In genomic region chr1:133057345-133058034, GRCm38 (mm10) we compare ENCODE assay signal across 10 mouse cellular contexts. TPM values are rescaled to one million over a fixed set of nuclear protein-coding genes. Genes with fewer than 3 reads are reported as not detected.
DNase-seq lines count a peak whose midpoint lies in the region; ATAC-seq lines count a peak whose summit lies in the region.
"Had no signal": no experiment of that assay in that cellular context is flagged by ENCODE, and none has a peak within 500 bp of the region (broad histone marks: within the 10 kb centered on the region; RNA-seq: fewer than 3 reads in every experiment).

No protein-coding gene starts in this region.

- peak overlapping the region; percentile 35; the same call in 1 of the 2 replicates for H3K27ac ChIP-seq in hindbrain, embryonic 10.5 days
- H3K27ac ChIP-seq in hindbrain, embryonic 12.5 days, result no peak overlapping the region
- H3K27ac ChIP-seq in hindbrain, embryonic 14.5 days, result no peak overlapping the region

- no peaks in the 10 kb centered on the region for H3K27me3 ChIP-seq in hindbrain, embryonic 10.5 days (ENCODE audit: insufficient read depth, poor library complexity, severe bottlenecking)
- no peaks in the 10 kb centered on the region for H3K27me3 ChIP-seq in hindbrain, embryonic 12.5 days
- H3K27me3 ChIP-seq in hindbrain, embryonic 14.5 days (ENCODE audit: control insufficient read depth, insufficient read depth, low read length), result no peaks in the 10 kb centered on the region

- H3K4me1 ChIP-seq in hindbrain, embryonic 10.5 days (replicated peaks), result peaks cover 61% of the 10 kb centered on the region
- H3K4me1 ChIP-seq in hindbrain, embryonic 12.5 days, result peaks cover 31% of the 10 kb centered on the region
- peaks cover 21% of the 10 kb centered on the region for H3K4me1 ChIP-seq in hindbrain, embryonic 14.5 days (replicated peaks; ENCODE audit: control insufficient read depth, insufficient read depth, low read length)

- no peak overlapping the region for H3K4me3 ChIP-seq in hindbrain, embryonic 10.5 days
- no peak overlapping the region for H3K4me3 ChIP-seq in hindbrain, embryonic 12.5 days
- no peak overlapping the region for H3K4me3 ChIP-seq in hindbrain, embryonic 14.5 days (replicated peaks; ENCODE audit: low read length)

- ATAC-seq in hindbrain, embryonic 12.5 days (ENCODE audit: low FRiP score), result no peak
- peak; percentile 46; the same call in 1 of the 2 replicates for ATAC-seq in hindbrain, embryonic 14.5 days (ENCODE audit: low FRiP score)

- H3K36me3 ChIP-seq in hindbrain, embryonic 10.5 days, result peaks cover 26% of the 10 kb centered on the region
- H3K36me3 ChIP-seq in hindbrain, embryonic 12.5 days, result peaks cover 10% of the 10 kb centered on the region; the same call in 1 of the 2 replicates
- peaks cover 6% of the 10 kb centered on the region; the same call in 1 of the 2 replicates for H3K36me3 ChIP-seq in hindbrain, embryonic 14.5 days (replicated peaks; ENCODE audit: control insufficient read depth, insufficient read depth)

- no peaks in the 10 kb centered on the region for H3K9me3 ChIP-seq in hindbrain, embryonic 10.5 days
- no peaks in the 10 kb centered on the region for H3K9me3 ChIP-seq in hindbrain, embryonic 12.5 days (replicated peaks)
- no peaks in the 10 kb centered on the region for H3K9me3 ChIP-seq in hindbrain, embryonic 14.5 days (ENCODE audit: control insufficient read depth, low read length)

- DNase-seq in hindbrain, embryonic 10.5 days (ENCODE audit: low spot score), result no peak
- peak; percentile 44 for DNase-seq in 3134 (ENCODE audit: extremely low read depth, insufficient read length, low spot score)
- peak; percentile 74 for DNase-seq in adrenal gland, adult 8-10 months
- no peak for DNase-seq in hindbrain, embryonic 14.5 days (ENCODE audit: low spot score)
- no peak for DNase-seq in testis, postnatal 14 days (ENCODE audit: low spot score)
- no peak for DNase-seq in cerebellum, adult 8-10 months
- no peak for DNase-seq in gastrocnemius, adult 18-20 months (ENCODE audit: low spot score)
- DNase-seq: liver; thymus, postnatal 25 days had no signal

- no peak overlapping the region for H3K4me2 ChIP-seq in hindbrain, embryonic 12.5 days (replicated peaks)
- no peak overlapping the region for H3K4me2 ChIP-seq in hindbrain, embryonic 14.5 days (replicated peaks)

- H3K9ac ChIP-seq in hindbrain, embryonic 12.5 days, result no peak overlapping the region
- H3K9ac ChIP-seq in hindbrain, embryonic 14.5 days, result no peak overlapping the region

- WGBS in hindbrain, embryonic 10.5 days, result 79% methylated on average over 7 of the region's 7 CpGs
- 69% methylated on average over 7 of the region's 7 CpGs for WGBS in hindbrain, embryonic 12.5 days
- WGBS in hindbrain, embryonic 14.5 days, result 66% methylated on average over 7 of the region's 7 CpGs

RNA-seq across cellular contexts. Expression of gene Pik3c2b, which starts 12.0 kb away (rescaled TPM):
- 16.8 and 20.8 TPM in 2 replicates for polyA plus RNA-seq in hindbrain, embryonic 10.5 days (2016; fragmentation: Nextera tagmentation; extraction: Ambion mirVana)
- 17.0 and 19.8 TPM in 2 replicates for polyA plus RNA-seq in hindbrain, embryonic 12.5 days (2016; fragmentation: Nextera tagmentation; extraction: Ambion mirVana)
- 10 to 100 TPM in 2 of 4 experiments, 1 to 10 TPM in 2; 6.1 to 12.5 (median 8.5) TPM for total RNA-seq in adrenal gland, adult 8-10 months (2022)
- 13.7 and 14.8 TPM in 2 replicates for polyA plus RNA-seq in hindbrain, embryonic 14.5 days (2014; fragmentation: Nextera tagmentation; extraction: Ambion mirVana)
- 10 to 100 TPM in 1 of 2 experiments, 1 to 10 TPM in 1; 8.2 to 10.8 TPM for total RNA-seq in gastrocnemius, adult 18-20 months (2021)

RNA-seq across cellular contexts. Expression of gene Mdm4, which starts 27.1 kb away (rescaled TPM):
- 31.9 and 36.3 TPM in 2 replicates for polyA plus RNA-seq in hindbrain, embryonic 10.5 days (2016; fragmentation: Nextera tagmentation; extraction: Ambion mirVana)
- polyA plus RNA-seq in hindbrain, embryonic 12.5 days (2016; fragmentation: Nextera tagmentation; extraction: Ambion mirVana), result 47.6 and 49.1 TPM in 2 replicates
- 100 to 1,000 TPM in 2 of 4 experiments, 10 to 100 TPM in 2; 58.6 to 172 (median 91.8) TPM for total RNA-seq in adrenal gland, adult 8-10 months (2022)
- polyA plus RNA-seq in hindbrain, embryonic 14.5 days (2014; fragmentation: Nextera tagmentation; extraction: Ambion mirVana), result 42.4 and 51.8 TPM in 2 replicates
- 10 to 100 TPM; 20.6 to 22.3 TPM for total RNA-seq in gastrocnemius, adult 18-20 months (2021)

Comparison
In these comparisons a context has a peak if more than half of its experiments do, and no peak if none do; other contexts are left out.
1. DNase-seq: peak in 3134 (single experiment) and adrenal gland, adult 8-10 months (single experiment); none in hindbrain, embryonic 10.5 days (single experiment), hindbrain, embryonic 14.5 days (single experiment), testis, postnatal 14 days (single experiment), cerebellum, adult 8-10 months (single experiment) and gastrocnemius, adult 18-20 months (single experiment).